Mouse (Mus musculus) heart, embryonic 15.5 days (tissue): Measurements from ENCODE around the gene Cpt1a. TPM values are rescaled to one million over a fixed set of nuclear protein-coding genes. Genes with fewer than 3 reads are reported as not detected.
A peak's percentile ranks its signal among the peaks of the same experiment; 100 is the strongest.

ENCODE experiments used
- ATAC-seq: fragments of 200-750 bp; cut with Nextera tagmentation; replicated peaks from 2 replicates; pipeline ENCODE4 v1.8.0; 2017; ENCODE audit warnings: low read depth, moderate TSS enrichment; ENCODE audit not compliant: insufficient number of reproducible peaks, insufficient read depth, low FRiP score
- H3K27ac ChIP-seq: fragments of 300-500 bp; sonication (generic); 2 replicates; pipeline ENCODE4 v1.5.1; 2015; ENCODE audit warnings: mild to moderate bottlenecking, inconsistent platforms
- H3K27me3 ChIP-seq: fragments of 300-500 bp; sonication (generic); 2 replicates; pipeline ENCODE4 v1.6.1; 2015; ENCODE audit warnings: inconsistent platforms
- H3K36me3 ChIP-seq: fragments of 300-500 bp; sonication (generic); 2 replicates; pipeline ENCODE4 v1.6.1; 2015; ENCODE audit warnings: mild to moderate bottlenecking, inconsistent platforms
- H3K4me1 ChIP-seq: fragments of 300-500 bp; sonication (generic); replicated peaks from 2 replicates; pipeline ENCODE4 v1.6.1; 2015; ENCODE audit warnings: inconsistent platforms
- H3K4me2 ChIP-seq: fragments of 300-500 bp; sonication (generic); 2 replicates; pipeline ENCODE4 v1.6.1; 2015; ENCODE audit warnings: inconsistent platforms, mild to moderate bottlenecking, moderate library complexity
- H3K4me3 ChIP-seq: fragments of 300-500 bp; sonication (generic); 2 replicates; pipeline ENCODE4 v1.5.1; 2015; ENCODE audit warnings: mild to moderate bottlenecking, inconsistent platforms
- H3K9ac ChIP-seq: fragments of 300-500 bp; sonication (generic); 2 replicates; pipeline ENCODE4 v1.6.1; 2015; ENCODE audit warnings: mild to moderate bottlenecking, inconsistent platforms
- H3K9me3 ChIP-seq: fragments of 300-500 bp; sonication (generic); replicated peaks from 2 replicates; pipeline ENCODE4 v1.6.1; 2016; ENCODE audit warnings: inconsistent platforms
- WGBS: fragments of 180-500 bp; shearing (Covaris S2); methylation state at CpG from one replicate; pipeline ENCODE4 v1.1.7; 2015; ENCODE audit warnings: mixed read lengths; 5-methylcytosine and 5-hydroxymethylcytosine counted together
- polyA plus RNA-seq: library from polyadenylated mRNA; unstranded; fragments of >200 nt; fragmentation: Nextera tagmentation; extraction: Ambion mirVana; gene quantifications from 2 replicates; pipeline ENCODE4 v1.2.1, GENCODE M21; 2015

Gene Cpt1a
- polyA plus RNA-seq, 1 experiment from 2014 or later = 25.7 TPM

- no peak for ATAC-seq
- Histone ChIP-seq H3K4me2 (no peak overlapping the region), H3K9ac (no peak overlapping the region), H3K4me1 (peaks cover 5% of the 10 kb centered on the region; the same call in 1 of the 2 replicates), H3K27me3 (no peaks in the 10 kb centered on the region), H3K27ac (no peak overlapping the region), H3K4me3 (no peak overlapping the region), H3K36me3 (peaks cover 87% of the 10 kb centered on the region), H3K9me3 (no peaks in the 10 kb centered on the region)
- WGBS = 76% methylated on average over 7 of the region's 7 CpGs
Measured at GRCm38 (mm10) chr19:3375945-3376495, 53.9 kb downstream of the Cpt1a start.

- H3K9ac ChIP-seq = no peak overlapping the region
- 30% methylated on average over 4 of the region's 4 CpGs for WGBS
- H3K9me3 ChIP-seq = no peaks in the 10 kb centered on the region
- H3K27ac ChIP-seq = no peak overlapping the region
- no peak overlapping the region for H3K4me2 ChIP-seq
- no peak for ATAC-seq
- no peaks in the 10 kb centered on the region for H3K27me3 ChIP-seq
- H3K36me3 ChIP-seq = peaks cover 87% of the 10 kb centered on the region
- peaks cover 5% of the 10 kb centered on the region; the same call in 1 of the 2 replicates for H3K4me1 ChIP-seq
- no peak overlapping the region for H3K4me3 ChIP-seq
Measured at GRCm38 (mm10) chr19:3376966-3377715, 55.0 kb downstream of the Cpt1a start.

GRCm38 (mm10) chr19:3378614-3379013 lies 56.5 kb downstream of the Cpt1a start:
- Histone ChIP-seq H3K27me3 (no peaks in the 10 kb centered on the region), H3K9ac (no peak overlapping the region), H3K27ac (no peak overlapping the region), H3K9me3 (no peaks in the 10 kb centered on the region), H3K4me3 (no peak overlapping the region), H3K4me1 (peaks cover 1% of the 10 kb centered on the region; the same call in 1 of the 2 replicates), H3K36me3 (peaks cover 82% of the 10 kb centered on the region), H3K4me2 (no peak overlapping the region)
- no peak for ATAC-seq
- 89% methylated on average over 3 of the region's 3 CpGs for WGBS

GRCm38 (mm10) chr19:3388061-3388460 lies 65.9 kb downstream of the Cpt1a start:
- WGBS = 73% methylated on average over 6 of the region's 6 CpGs
- no peak overlapping the region for H3K4me3 ChIP-seq
- H3K9me3 ChIP-seq = peaks cover 4% of the 10 kb centered on the region; the same call in 1 of the 2 replicates
- ATAC-seq = no peak
- peaks cover 20% of the 10 kb centered on the region for H3K4me1 ChIP-seq
- no peak overlapping the region for H3K4me2 ChIP-seq
- H3K27me3 ChIP-seq = no peaks in the 10 kb centered on the region
- no peak overlapping the region for H3K27ac ChIP-seq
- H3K36me3 ChIP-seq = peaks cover 28% of the 10 kb centered on the region
- no peak overlapping the region for H3K9ac ChIP-seq

GRCm38 (mm10) chr19:3388629-3389057 lies 66.5 kb downstream of the Cpt1a start, which contains the start of gene Tesmin:
TSS of gene Tesmin (plus strand) at chr19:3388857.
- Histone ChIP-seq H3K4me1 (peaks cover 20% of the 10 kb centered on the region), H3K4me3 (peak within 1 kb of the TSS; percentile 53), H3K9ac (peak within 1 kb of the TSS; percentile 56), H3K27ac (0 out of 2 replicates have a peak within 1 kb of the TSS, but pooled peaks have one; percentile 49), H3K27me3 (no peaks in the 10 kb centered on the region), H3K9me3 (peaks cover 4% of the 10 kb centered on the region; the same call in 1 of the 2 replicates), H3K4me2 (peak within 1 kb of the TSS; percentile 98), H3K36me3 (peaks cover 26% of the 10 kb centered on the region)
- peak; percentile 85 for ATAC-seq
- WGBS = 1% methylated on average over 33 of the region's 33 CpGs

- under 1% methylated on average over 35 of the region's 43 CpGs for WGBS
- Histone ChIP-seq H3K4me1 (peaks cover 20% of the 10 kb centered on the region), H3K4me2 (peak overlapping the region; percentile 98), H3K27ac (0 out of 2 replicates have a peak overlapping the region, but pooled peaks have one; percentile 49), H3K9ac (peak overlapping the region; percentile 56), H3K4me3 (peak overlapping the region; percentile 53), H3K27me3 (no peaks in the 10 kb centered on the region), H3K36me3 (peaks cover 21% of the 10 kb centered on the region), H3K9me3 (peaks cover 4% of the 10 kb centered on the region; the same call in 1 of the 2 replicates)
- peak; percentile 92 for ATAC-seq
Measured at GRCm38 (mm10) chr19:3389089-3389488, 67.0 kb downstream of the Cpt1a start.

GRCm38 (mm10) chr19:3392384-3392783 lies 70.2 kb downstream of the Cpt1a start:
- Histone ChIP-seq H3K4me2 (no peak overlapping the region), H3K4me1 (peaks cover 20% of the 10 kb centered on the region), H3K27me3 (no peaks in the 10 kb centered on the region), H3K9me3 (peaks cover 4% of the 10 kb centered on the region; the same call in 1 of the 2 replicates), H3K4me3 (no peak overlapping the region), H3K9ac (no peak overlapping the region), H3K36me3 (no peaks in the 10 kb centered on the region), H3K27ac (peak overlapping the region; percentile 24)
- ATAC-seq = no peak
- WGBS = 20% methylated on average over 1 of the region's 1 CpGs

GRCm38 (mm10) chr19:3394216-3394615 lies 72.1 kb downstream of the Cpt1a start:
- Histone ChIP-seq H3K4me2 (no peak overlapping the region), H3K27ac (no peak overlapping the region), H3K27me3 (no peaks in the 10 kb centered on the region), H3K36me3 (no peaks in the 10 kb centered on the region), H3K9me3 (peaks cover 4% of the 10 kb centered on the region; the same call in 1 of the 2 replicates), H3K4me1 (peaks cover 12% of the 10 kb centered on the region), H3K9ac (no peak overlapping the region), H3K4me3 (no peak overlapping the region)
- 56% methylated on average over 3 of the region's 3 CpGs for WGBS
- ATAC-seq = no peak

- Histone ChIP-seq H3K4me2 (no peak overlapping the region), H3K4me1 (peaks cover 16% of the 10 kb centered on the region), H3K9me3 (no peaks in the 10 kb centered on the region), H3K4me3 (no peak overlapping the region), H3K27me3 (no peaks in the 10 kb centered on the region), H3K9ac (no peak overlapping the region), H3K36me3 (no peaks in the 10 kb centered on the region), H3K27ac (no peak overlapping the region)
- 89% methylated on average over 4 of the region's 4 CpGs for WGBS
- no peak for ATAC-seq
Measured at GRCm38 (mm10) chr19:3400057-3400456, 77.9 kb downstream of the Cpt1a start.

- Histone ChIP-seq H3K9ac (no peak overlapping the region), H3K9me3 (no peaks in the 10 kb centered on the region), H3K27ac (no peak overlapping the region), H3K27me3 (no peaks in the 10 kb centered on the region), H3K4me3 (no peak overlapping the region), H3K4me2 (peak overlapping the region; percentile 15; the same call in 1 of the 2 replicates), H3K36me3 (no peaks in the 10 kb centered on the region), H3K4me1 (peaks cover 16% of the 10 kb centered on the region)
- no peak for ATAC-seq
- 63% methylated on average over 7 of the region's 7 CpGs for WGBS
Measured at GRCm38 (mm10) chr19:3401504-3401903, 79.4 kb downstream of the Cpt1a start.

GRCm38 (mm10) chr19:3401943-3402342 lies 79.8 kb downstream of the Cpt1a start:
- Histone ChIP-seq H3K27ac (no peak overlapping the region), H3K36me3 (no peaks in the 10 kb centered on the region), H3K4me2 (peak overlapping the region; percentile 15; the same call in 1 of the 2 replicates), H3K27me3 (no peaks in the 10 kb centered on the region), H3K4me3 (no peak overlapping the region), H3K9ac (no peak overlapping the region), H3K4me1 (peaks cover 16% of the 10 kb centered on the region), H3K9me3 (no peaks in the 10 kb centered on the region)
- 34% methylated on average over 7 of the region's 7 CpGs for WGBS
- peak; percentile 73 for ATAC-seq
